Mouse (Mus musculus) hindbrain, embryonic 11.5 days (tissue): ENCODE data around the gene Kat2a. TPM values are rescaled to one million over a fixed set of nuclear protein-coding genes. Genes with fewer than 3 reads are reported as not detected.

Source experiments
- ATAC-seq: fragments of 200-750 bp; cut with Nextera tagmentation; 2 replicates; pipeline ENCODE4 v1.8.0; 2017; ENCODE audit warnings: mild to moderate bottlenecking, moderate TSS enrichment, moderate library complexity; ENCODE audit not compliant: low FRiP score
- DNase-seq: peaks from one replicate; pipeline ENCODE4 v3.0.0-alpha.2; 2015; ENCODE audit warnings: low spot score
- H3K27ac ChIP-seq: fragments of 300-500 bp; sonication (generic); 2 replicates; pipeline ENCODE4 v1.5.1; 2014; ENCODE audit warnings: mild to moderate bottlenecking, low read depth, low read length
- H3K27me3 ChIP-seq: fragments of 300-500 bp; sonication (generic); 2 replicates; pipeline ENCODE4 v1.6.1; 2014; ENCODE audit warnings: mild to moderate bottlenecking, low read length, moderate library complexity, mixed read lengths; ENCODE audit not compliant: control insufficient read depth, insufficient read depth
- H3K36me3 ChIP-seq: fragments of 300-500 bp; sonication (generic); 2 replicates; pipeline ENCODE4 v1.6.1; 2014; ENCODE audit warnings: mild to moderate bottlenecking, low read length, moderate library complexity, mixed read lengths; ENCODE audit not compliant: control insufficient read depth, insufficient read depth
- H3K4me1 ChIP-seq: fragments of 300-500 bp; sonication (generic); replicated peaks from 2 replicates; pipeline ENCODE4 v1.6.1; 2014; ENCODE audit warnings: low read length, mixed read lengths; ENCODE audit not compliant: control insufficient read depth, insufficient read depth
- H3K4me2 ChIP-seq: fragments of 300-500 bp; sonication (generic); replicated peaks from 2 replicates; pipeline ENCODE4 v1.6.1; 2014; ENCODE audit warnings: mild to moderate bottlenecking, low read depth, low read length
- H3K4me3 ChIP-seq: fragments of 300-500 bp; sonication (generic); 2 replicates; pipeline ENCODE4 v1.5.1; 2014; ENCODE audit warnings: low read depth, low read length
- H3K9ac ChIP-seq: fragments of 300-500 bp; sonication (generic); 2 replicates; pipeline ENCODE4 v1.6.1; 2014; ENCODE audit warnings: low read depth, low read length
- H3K9me3 ChIP-seq: fragments of 300-500 bp; sonication (generic); 2 replicates; pipeline ENCODE4 v1.6.1; 2016; ENCODE audit warnings: low read length; ENCODE audit not compliant: control insufficient read depth
- WGBS: fragments of 180-500 bp; shearing (Covaris S2); extraction: QIAGEN DNeasy Blood & Tissue Kit; methylation state at CpG from one replicate; pipeline ENCODE4 v1.1.7; 2014; 5-methylcytosine and 5-hydroxymethylcytosine counted together
- polyA plus RNA-seq: library from polyadenylated mRNA; unstranded; fragments of >200 nt; fragmentation: Nextera tagmentation; extraction: Ambion mirVana; gene quantifications from 2 replicates; pipeline ENCODE4 v1.2.1, GENCODE M21; 2014

Kat2a gene
- polyA plus RNA-seq, 1 experiment from 2014 or later = 47.2 TPM

DNA sequence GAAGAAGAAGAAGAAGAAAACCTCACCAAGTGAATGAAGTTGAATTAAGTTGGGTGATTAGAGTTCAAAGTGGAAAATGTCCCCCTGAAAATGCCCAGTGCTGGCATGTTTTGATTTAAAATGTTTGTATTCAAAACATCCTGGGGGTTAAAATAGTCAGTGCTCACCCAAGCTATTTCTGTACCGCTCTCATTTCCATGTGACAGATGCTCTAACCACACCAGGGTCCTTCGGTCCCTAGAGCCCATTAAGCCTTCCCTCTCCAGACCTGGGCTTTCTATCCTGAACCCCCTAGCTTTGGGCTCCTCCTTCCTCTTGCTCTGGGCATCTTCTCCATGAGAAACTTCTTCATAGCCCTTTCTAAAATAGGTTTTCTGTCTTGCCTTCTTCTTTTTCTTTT lies 28.2 kb downstream of the Kat2a start:
- H3K27ac ChIP-seq = no peak overlapping the region
- 80% methylated on average over 2 of the region's 2 CpGs for WGBS
- no peak for ATAC-seq

DNA sequence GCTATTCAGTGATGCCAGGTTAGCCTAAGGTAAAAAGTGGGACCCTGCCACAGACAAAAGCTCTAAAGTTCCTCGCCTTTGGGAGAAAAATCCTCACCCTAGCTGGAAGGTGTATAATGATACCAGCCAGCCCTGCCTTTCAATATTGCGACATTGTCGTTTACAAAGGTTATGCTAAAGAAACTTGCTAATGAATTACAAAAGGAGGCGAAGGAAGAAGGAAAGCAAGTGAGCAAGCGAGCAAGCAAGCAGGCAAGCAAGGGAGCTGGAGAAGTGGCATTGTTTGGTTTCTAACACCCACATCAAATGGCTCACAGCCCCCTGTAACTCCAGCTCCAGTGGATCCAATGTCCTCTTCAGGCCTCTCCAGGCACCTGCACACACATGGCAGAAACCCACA lies 29.7 kb downstream of the Kat2a start:
- WGBS = 64% methylated on average over 5 of the region's 5 CpGs
- ATAC-seq = no peak
- H3K9ac ChIP-seq = no peak overlapping the region

More for the DNA sequence above, 28.2 kb downstream of the Kat2a start:
- H3K4me3 ChIP-seq = no peak overlapping the region
- no peaks in the 10 kb centered on the region for H3K4me1 ChIP-seq
- H3K27me3 ChIP-seq = no peaks in the 10 kb centered on the region
- no peak for DNase-seq
- no peaks in the 10 kb centered on the region for H3K9me3 ChIP-seq
- H3K9ac ChIP-seq = no peak overlapping the region
- H3K36me3 ChIP-seq = no peaks in the 10 kb centered on the region
- no peak overlapping the region for H3K4me2 ChIP-seq

DNA sequence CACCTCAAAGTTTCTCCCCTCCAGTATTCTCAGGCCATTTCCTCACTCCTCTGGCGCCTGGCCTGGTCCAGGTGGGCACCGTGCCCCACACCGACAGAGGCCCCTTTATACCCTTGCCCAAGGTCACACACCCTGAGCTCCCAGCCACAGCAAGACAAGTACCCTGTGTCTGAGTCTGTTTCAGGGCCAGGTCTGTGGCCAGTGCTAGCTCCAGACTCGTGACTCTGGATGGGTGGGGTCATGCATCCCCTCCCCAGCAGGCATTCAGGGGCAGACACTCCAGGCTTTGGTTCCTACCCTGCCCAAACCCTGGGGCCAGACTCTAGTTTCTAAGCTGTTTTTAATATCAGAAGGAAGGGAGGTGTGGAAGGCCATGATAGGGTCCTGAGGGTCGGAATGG lies 30.4 kb downstream of the Kat2a start:
- ATAC-seq = no peak
- H3K27ac ChIP-seq = no peak overlapping the region
- no peak overlapping the region for H3K9ac ChIP-seq
- no peak for DNase-seq
- H3K36me3 ChIP-seq = no peaks in the 10 kb centered on the region
- H3K4me3 ChIP-seq = no peak overlapping the region
- H3K27me3 ChIP-seq = no peaks in the 10 kb centered on the region
- 79% methylated on average over 5 of the region's 5 CpGs for WGBS
- H3K4me2 ChIP-seq = no peak overlapping the region
- H3K9me3 ChIP-seq = no peaks in the 10 kb centered on the region
- no peaks in the 10 kb centered on the region for H3K4me1 ChIP-seq

More for the DNA sequence above, 29.7 kb downstream of the Kat2a start:
- no peak overlapping the region for H3K4me2 ChIP-seq
- H3K36me3 ChIP-seq = no peaks in the 10 kb centered on the region
- H3K4me1 ChIP-seq = no peaks in the 10 kb centered on the region
- H3K9me3 ChIP-seq = no peaks in the 10 kb centered on the region
- H3K27me3 ChIP-seq = no peaks in the 10 kb centered on the region
- H3K4me3 ChIP-seq = no peak overlapping the region
- no peak overlapping the region for H3K27ac ChIP-seq
- no peak for DNase-seq

DNA sequence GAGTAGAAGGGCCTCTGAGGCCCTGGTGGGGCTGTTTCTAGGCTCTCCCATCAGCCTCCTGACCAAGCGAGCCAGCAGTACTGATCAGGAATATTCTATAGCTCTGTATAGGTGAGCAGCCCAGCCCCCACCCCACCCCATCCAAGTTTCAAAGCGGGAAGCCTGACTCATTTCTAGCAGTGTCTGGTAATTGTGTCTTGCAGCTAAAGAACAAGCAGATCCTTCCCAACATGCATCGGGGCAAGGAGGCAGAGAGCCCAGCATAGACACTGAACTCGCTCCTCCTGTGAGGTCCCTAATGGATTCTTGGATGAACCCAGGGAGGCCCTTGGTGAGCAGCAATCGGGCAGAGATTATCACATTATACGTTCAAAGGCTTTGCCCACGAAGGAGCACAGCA lies 34.5 kb downstream of the Kat2a start:
- H3K4me3 ChIP-seq = no peak overlapping the region
- 0 out of 2 replicates have a peak, but pooled peaks cover 3% of the 10 kb centered on the region for H3K4me1 ChIP-seq
- WGBS = 59% methylated on average over 7 of the region's 7 CpGs
- no peak overlapping the region for H3K9ac ChIP-seq
- ATAC-seq = no peak
- DNase-seq = no peak
- H3K4me2 ChIP-seq = no peak overlapping the region
- H3K9me3 ChIP-seq = no peaks in the 10 kb centered on the region
- H3K36me3 ChIP-seq = no peaks in the 10 kb centered on the region
- no peak overlapping the region for H3K27ac ChIP-seq
- H3K27me3 ChIP-seq = 0 out of 2 replicates have a peak, but pooled peaks cover 3% of the 10 kb centered on the region

DNA sequence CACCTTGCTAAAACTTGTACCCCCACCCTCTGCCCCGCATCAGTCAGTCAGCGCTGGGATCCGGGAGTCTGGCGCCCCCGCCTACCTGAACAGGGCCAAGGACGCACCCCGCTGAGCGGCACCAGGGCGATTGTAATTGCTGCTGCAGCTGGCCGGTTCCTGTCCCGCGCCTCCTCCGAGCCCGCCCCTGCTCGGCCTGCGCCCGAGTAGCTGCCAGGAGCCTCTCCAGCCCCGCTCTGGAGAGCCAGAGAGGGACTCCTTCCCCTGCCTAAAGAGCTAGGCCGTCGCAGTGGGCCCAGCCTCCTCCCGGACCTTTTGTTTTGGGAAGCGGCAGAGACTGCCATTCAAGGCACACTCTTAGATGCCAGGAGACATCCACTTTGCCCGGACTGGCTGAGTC lies 39.1 kb downstream of the Kat2a start:
- Histone ChIP-seq H3K36me3 (no peaks in the 10 kb centered on the region), H3K9me3 (no peaks in the 10 kb centered on the region), H3K4me3 (no peak overlapping the region), H3K4me1 (0 out of 2 replicates have a peak, but pooled peaks cover 3% of the 10 kb centered on the region), H3K4me2 (peak overlapping the region; percentile 33), H3K27me3 (peaks cover 6% of the 10 kb centered on the region; the same call in 1 of the 2 replicates), H3K27ac (no peak overlapping the region), H3K9ac (peak overlapping the region; percentile 38)
- under 1% methylated on average over 23 of the region's 23 CpGs for WGBS
- DNase-seq (peak; percentile 37), ATAC-seq (no peak)

DNA sequence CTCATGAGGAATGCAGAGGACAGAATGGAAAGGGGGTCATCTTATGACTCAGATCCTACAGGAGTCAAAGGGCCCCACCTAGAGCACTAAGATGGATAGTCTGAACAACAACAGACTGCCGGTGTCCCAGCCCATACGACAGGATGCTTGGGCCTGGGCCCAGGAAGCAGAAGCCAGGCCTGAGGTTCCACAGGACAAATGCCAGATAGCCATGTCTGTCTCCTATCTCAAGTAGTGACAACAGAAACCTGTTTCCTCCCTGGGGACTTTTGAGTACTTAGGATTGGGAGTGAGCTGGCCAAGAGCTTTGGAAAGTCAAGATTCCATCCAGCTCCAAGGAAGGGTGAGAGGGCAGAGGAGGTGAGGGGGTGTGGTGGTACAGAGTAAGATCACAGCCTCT lies 40.3 kb downstream of the Kat2a start:
- H3K27ac ChIP-seq = no peak overlapping the region
- no peak overlapping the region for H3K4me2 ChIP-seq
- H3K9me3 ChIP-seq = no peaks in the 10 kb centered on the region
- H3K27me3 ChIP-seq = peaks cover 6% of the 10 kb centered on the region; the same call in 1 of the 2 replicates
- H3K36me3 ChIP-seq = no peaks in the 10 kb centered on the region
- WGBS = 76% methylated on average over 2 of the region's 2 CpGs
- no peak for DNase-seq
- no peak overlapping the region for H3K4me3 ChIP-seq
- no peak overlapping the region for H3K9ac ChIP-seq
- H3K4me1 ChIP-seq = 0 out of 2 replicates have a peak, but pooled peaks cover 3% of the 10 kb centered on the region
- no peak for ATAC-seq

DNA sequence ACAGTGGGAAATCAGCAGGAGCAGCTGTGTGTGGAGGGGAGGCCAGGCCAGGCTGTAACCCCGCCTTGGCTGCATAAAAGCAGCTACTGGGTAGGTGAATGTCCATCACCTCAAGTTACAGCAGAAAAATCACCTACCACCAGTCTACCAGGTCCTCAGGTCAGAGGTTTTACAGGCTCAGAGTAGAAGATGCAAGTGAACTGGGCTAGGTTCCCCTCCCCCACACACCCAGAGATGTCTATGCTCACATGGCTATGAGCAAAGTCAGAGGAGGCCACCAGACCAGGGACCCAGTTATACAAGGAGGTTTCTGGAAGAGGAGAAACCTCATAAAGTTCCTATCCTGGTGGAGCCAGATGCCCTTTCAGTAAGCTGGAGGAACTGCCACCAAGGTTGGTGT lies 41.2 kb downstream of the Kat2a start:
- H3K27me3 ChIP-seq = peaks cover 6% of the 10 kb centered on the region; the same call in 1 of the 2 replicates
- WGBS = 63% methylated on average over 1 of the region's 1 CpGs
- no peak overlapping the region for H3K9ac ChIP-seq
- no peak for DNase-seq
- no peaks in the 10 kb centered on the region for H3K36me3 ChIP-seq
- no peak overlapping the region for H3K4me3 ChIP-seq
- ATAC-seq = no peak
- H3K4me1 ChIP-seq = 0 out of 2 replicates have a peak, but pooled peaks cover 3% of the 10 kb centered on the region
- no peaks in the 10 kb centered on the region for H3K9me3 ChIP-seq
- H3K4me2 ChIP-seq = no peak overlapping the region
- H3K27ac ChIP-seq = no peak overlapping the region

DNA sequence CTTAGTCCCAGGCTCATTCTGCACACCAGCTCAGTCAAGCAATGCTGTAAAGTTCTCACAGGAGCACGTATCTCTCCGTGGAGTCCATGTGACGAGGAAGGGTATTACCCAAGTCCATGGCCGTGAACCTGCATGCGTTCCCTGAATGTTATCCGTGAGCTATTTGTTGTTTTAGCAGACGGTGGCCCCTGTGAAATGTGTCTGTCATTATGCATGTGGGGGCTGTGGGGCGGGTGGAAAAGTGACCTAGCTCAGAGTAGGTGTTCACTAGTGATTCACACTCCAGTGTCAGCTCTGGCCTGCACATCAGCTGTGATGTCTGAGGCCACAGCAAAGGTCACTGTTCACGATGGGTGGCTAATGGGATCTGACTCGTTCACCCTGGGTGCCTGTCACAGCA lies 52.5 kb downstream of the Kat2a start:
- Histone ChIP-seq H3K4me2 (no peak overlapping the region), H3K4me3 (no peak overlapping the region), H3K36me3 (no peaks in the 10 kb centered on the region), H3K4me1 (no peaks in the 10 kb centered on the region), H3K27me3 (no peaks in the 10 kb centered on the region), H3K27ac (no peak overlapping the region), H3K9me3 (no peaks in the 10 kb centered on the region), H3K9ac (no peak overlapping the region)
- DNase-seq (no peak), ATAC-seq (no peak)
- 73% methylated on average over 10 of the region's 10 CpGs for WGBS

DNA sequence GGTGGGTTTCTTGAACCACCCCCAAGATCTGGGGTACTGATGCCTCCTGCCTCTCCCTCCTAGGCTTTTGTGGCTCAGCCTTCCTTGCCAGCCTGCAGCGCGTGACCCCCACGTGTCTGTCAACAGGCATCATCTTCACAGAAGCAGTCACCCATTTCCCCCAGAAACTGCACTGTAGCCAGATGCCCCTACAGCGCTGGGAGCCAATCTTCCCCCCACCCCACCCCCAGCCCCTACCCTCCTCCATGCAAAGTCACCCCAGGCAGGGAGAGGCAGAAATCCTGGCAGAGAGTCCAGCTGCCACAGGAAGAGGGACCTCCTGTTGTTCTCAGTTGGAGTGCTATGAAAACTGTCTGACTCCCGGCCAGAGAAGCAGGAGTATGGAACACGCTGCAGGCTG lies 55.8 kb downstream of the Kat2a start:
- H3K9ac ChIP-seq = no peak overlapping the region
- no peak overlapping the region for H3K27ac ChIP-seq
- DNase-seq = no peak
- no peaks in the 10 kb centered on the region for H3K4me1 ChIP-seq
- H3K4me2 ChIP-seq = no peak overlapping the region
- no peak for ATAC-seq
- H3K4me3 ChIP-seq = no peak overlapping the region
- no peaks in the 10 kb centered on the region for H3K9me3 ChIP-seq
- no peaks in the 10 kb centered on the region for H3K36me3 ChIP-seq
- WGBS = 17% methylated on average over 6 of the region's 6 CpGs
- no peaks in the 10 kb centered on the region for H3K27me3 ChIP-seq
